Mouse (Mus musculus): ENCODE measurements around the gene Asb6. TPM values are rescaled to one million over a fixed set of nuclear protein-coding genes. Genes with fewer than 3 reads are reported as not detected.

The Asb6 gene
- polyA plus RNA-seq, 1 experiment: 46.6 TPM

- Histone ChIP-seq H3K27me3 (ENCODE audit: control insufficient read depth, insufficient read depth, low read length) (no peaks in the 10 kb centered on the region; the same call in 1 of the 2 replicates), H3K4me1 (ENCODE audit: control insufficient read depth, insufficient read depth, low read length) (no peaks in the 10 kb centered on the region), H3K27ac (ENCODE audit: insufficient read depth, low read length) (no peak overlapping the region), H3K4me3 (replicated peaks; ENCODE audit: insufficient read depth, low read depth, low read length) (peak overlapping the region; percentile 36)
- 4% methylated on average over 77 of the region's 77 CpGs for WGBS
- no peak for TF ChIP-seq POLR2A (IDR thresholded peaks at IDR 0.05; ENCODE audit: borderline replicate concordance, insufficient read depth, low read length)
- no peak for TF ChIP-seq CTCF (IDR thresholded peaks at IDR 0.05; ENCODE audit: borderline replicate concordance, insufficient read depth, low read depth, low read length)
- DNase-seq: peak; percentile 39 to 49
These were observed 28.9 kb downstream of the Asb6 start for GRCm38 (mm10) chr2:30801067-30801852.

GRCm38 (mm10) chr2:30800671-30801066 lies 29.5 kb downstream of the Asb6 start:
- Histone ChIP-seq H3K4me1 (ENCODE audit: control insufficient read depth, insufficient read depth, low read length) (no peaks in the 10 kb centered on the region), H3K27ac (ENCODE audit: insufficient read depth, low read length) (no peak overlapping the region), H3K4me3 (replicated peaks; ENCODE audit: insufficient read depth, low read depth, low read length) (no peak overlapping the region), H3K27me3 (ENCODE audit: control insufficient read depth, insufficient read depth, low read length) (no peaks in the 10 kb centered on the region; the same call in 1 of the 2 replicates)
- no peak for DNase-seq
- TF ChIP-seq CTCF (IDR thresholded peaks at IDR 0.05; ENCODE audit: borderline replicate concordance, insufficient read depth, low read depth, low read length) (no peak), POLR2A (IDR thresholded peaks at IDR 0.05; ENCODE audit: borderline replicate concordance, insufficient read depth, low read length) (no peak)
- WGBS: 67% methylated on average over 7 of the region's 7 CpGs

DNA sequence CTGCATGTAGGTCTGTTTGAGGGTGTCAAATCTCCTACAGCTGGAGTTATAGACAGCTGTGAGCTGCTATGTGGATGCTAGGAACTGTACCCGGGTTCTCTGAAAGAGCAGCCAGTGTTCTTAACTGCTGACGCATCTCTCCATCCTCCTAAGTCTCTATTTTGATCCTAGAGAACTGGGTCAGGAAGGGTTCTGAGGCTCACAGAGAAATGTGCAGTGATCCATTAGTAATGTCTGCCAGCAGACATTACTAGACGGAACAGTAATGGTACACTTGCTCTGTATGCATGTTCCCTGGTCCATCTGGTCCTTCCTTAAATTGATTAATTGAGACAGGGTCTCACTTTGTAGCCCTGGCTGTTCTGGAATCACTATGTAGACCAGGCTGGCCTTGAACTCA lies 30.7 kb downstream of the Asb6 start:
- Histone ChIP-seq H3K4me3 (replicated peaks; ENCODE audit: insufficient read depth, low read depth, low read length) (no peak overlapping the region), H3K27ac (ENCODE audit: insufficient read depth, low read length) (no peak overlapping the region), H3K4me1 (ENCODE audit: control insufficient read depth, insufficient read depth, low read length) (no peaks in the 10 kb centered on the region), H3K27me3 (ENCODE audit: control insufficient read depth, insufficient read depth, low read length) (no peaks in the 10 kb centered on the region; the same call in 1 of the 2 replicates)
- no peak for DNase-seq
- 79% methylated on average over 3 of the region's 3 CpGs for WGBS
- TF ChIP-seq CTCF (IDR thresholded peaks at IDR 0.05; ENCODE audit: borderline replicate concordance, insufficient read depth, low read depth, low read length) (no peak), POLR2A (IDR thresholded peaks at IDR 0.05; ENCODE audit: borderline replicate concordance, insufficient read depth, low read length) (no peak)

DNA sequence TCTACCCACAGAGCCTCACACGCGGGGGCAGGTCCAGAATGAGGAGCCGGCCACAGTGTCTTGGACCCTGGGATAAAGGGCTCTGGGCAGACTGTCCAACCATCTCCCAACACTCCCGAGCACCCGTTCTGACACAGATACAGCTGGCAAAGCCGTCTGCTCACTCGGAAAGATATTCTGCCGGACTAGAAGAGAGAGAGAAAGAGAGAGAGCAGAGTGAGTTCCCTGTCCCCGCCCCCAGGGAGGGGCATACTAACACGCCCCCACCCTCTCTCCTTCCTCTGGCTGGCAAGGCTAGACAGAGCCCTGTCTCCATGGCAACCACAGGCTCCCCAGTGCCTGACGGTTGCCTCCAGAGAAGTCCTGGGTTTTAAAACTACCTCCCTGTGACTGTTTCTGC lies 33.8 kb downstream of the Asb6 start:
- TF ChIP-seq CTCF (IDR thresholded peaks at IDR 0.05; ENCODE audit: borderline replicate concordance, insufficient read depth, low read depth, low read length) (no peak), POLR2A (IDR thresholded peaks at IDR 0.05; ENCODE audit: borderline replicate concordance, insufficient read depth, low read length) (no peak)
- Histone ChIP-seq H3K4me1 (ENCODE audit: control insufficient read depth, insufficient read depth, low read length) (no peaks in the 10 kb centered on the region), H3K4me3 (replicated peaks; ENCODE audit: insufficient read depth, low read depth, low read length) (no peak overlapping the region), H3K27me3 (ENCODE audit: control insufficient read depth, insufficient read depth, low read length) (no peaks in the 10 kb centered on the region; the same call in 1 of the 2 replicates), H3K27ac (ENCODE audit: insufficient read depth, low read length) (no peak overlapping the region)
- WGBS: 8% methylated on average over 11 of the region's 11 CpGs
- peak; percentile 51 to 69 for DNase-seq

DNA sequence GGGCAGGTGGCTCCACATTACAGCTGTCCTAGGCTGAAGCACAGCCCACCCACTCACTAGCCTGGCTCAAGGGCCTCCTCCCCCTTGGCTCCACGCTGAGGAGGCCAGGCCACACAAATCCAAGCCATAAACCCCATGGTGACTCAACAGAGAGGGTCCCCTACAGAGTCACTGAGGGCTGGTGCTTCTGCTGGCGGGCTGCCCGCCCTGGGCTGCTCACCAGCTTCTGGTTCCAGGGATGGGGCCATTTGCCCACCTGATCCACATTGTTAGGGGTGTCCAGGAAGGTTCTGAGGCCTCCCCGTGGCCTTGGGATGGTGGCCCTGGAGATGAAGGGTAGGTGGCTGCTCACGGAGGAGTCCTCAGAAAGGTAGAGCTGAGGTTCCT lies 34.3 kb downstream of the Asb6 start:
- TF ChIP-seq POLR2A (IDR thresholded peaks at IDR 0.05; ENCODE audit: borderline replicate concordance, insufficient read depth, low read length) (no peak), CTCF (IDR thresholded peaks at IDR 0.05; ENCODE audit: borderline replicate concordance, insufficient read depth, low read depth, low read length) (no peak)
- peak; percentile 24 to 34 for DNase-seq
- 46% methylated on average over 5 of the region's 5 CpGs for WGBS
- Histone ChIP-seq H3K4me1 (ENCODE audit: control insufficient read depth, insufficient read depth, low read length) (no peaks in the 10 kb centered on the region), H3K27me3 (ENCODE audit: control insufficient read depth, insufficient read depth, low read length) (no peaks in the 10 kb centered on the region), H3K4me3 (replicated peaks; ENCODE audit: insufficient read depth, low read depth, low read length) (no peak overlapping the region), H3K27ac (ENCODE audit: insufficient read depth, low read length) (no peak overlapping the region)

GRCm38 (mm10) chr2:30795271-30795888 lies 34.8 kb downstream of the Asb6 start:
- Histone ChIP-seq H3K4me1 (ENCODE audit: control insufficient read depth, insufficient read depth, low read length) (no peaks in the 10 kb centered on the region), H3K27me3 (ENCODE audit: control insufficient read depth, insufficient read depth, low read length) (no peaks in the 10 kb centered on the region), H3K27ac (ENCODE audit: insufficient read depth, low read length) (no peak overlapping the region), H3K4me3 (replicated peaks; ENCODE audit: insufficient read depth, low read depth, low read length) (no peak overlapping the region)
- WGBS: 55% methylated on average over 7 of the region's 7 CpGs
- TF ChIP-seq POLR2A (IDR thresholded peaks at IDR 0.05; ENCODE audit: borderline replicate concordance, insufficient read depth, low read length) (no peak), CTCF (IDR thresholded peaks at IDR 0.05; ENCODE audit: borderline replicate concordance, insufficient read depth, low read depth, low read length) (no peak)
- DNase-seq: peak in 1 of 2 experiments; percentile 23

DNA sequence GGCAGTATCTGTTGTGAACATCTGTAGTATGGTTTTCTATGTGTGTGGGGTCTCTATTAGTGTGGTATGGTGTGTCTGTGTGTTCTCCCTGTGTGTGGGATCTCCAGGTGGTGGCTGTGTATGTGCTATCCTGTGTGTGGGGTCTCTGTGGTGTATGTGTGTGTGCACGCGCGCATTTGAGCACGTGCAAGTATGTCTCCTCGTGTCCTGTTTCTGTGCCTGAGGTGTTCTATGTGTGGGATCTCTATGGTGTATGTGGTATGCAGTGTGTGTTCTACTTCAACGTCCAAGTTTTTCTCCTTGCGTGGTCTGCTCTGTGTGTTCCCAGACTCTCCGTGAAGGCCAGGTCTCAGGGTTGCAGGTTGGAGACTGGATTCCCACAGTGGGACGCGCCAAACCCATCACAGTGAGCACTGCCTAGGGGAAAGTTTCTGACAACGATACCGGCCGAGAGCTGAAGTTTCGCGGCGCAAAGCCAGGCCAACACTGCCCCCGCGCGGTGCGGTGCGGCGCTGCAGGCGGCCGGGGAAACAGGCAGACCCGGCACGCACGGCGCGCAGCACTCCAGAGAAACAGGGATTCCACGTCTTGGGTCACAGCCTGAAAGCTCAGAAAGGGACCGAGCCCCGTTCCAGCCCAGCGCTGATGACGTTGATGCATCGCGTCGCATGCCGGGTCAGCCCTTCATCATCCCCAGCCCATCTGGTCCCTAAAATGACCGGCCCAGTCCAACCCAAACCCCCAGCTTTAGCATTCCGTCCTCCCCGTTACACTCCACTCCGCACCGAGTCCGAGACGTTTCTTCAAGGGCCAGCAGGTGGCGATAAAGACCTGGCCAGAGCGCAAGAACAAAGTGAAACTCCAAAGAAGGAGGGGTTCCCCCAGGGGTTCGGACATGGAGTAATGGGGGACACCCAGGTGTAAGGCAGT lies 35.7 kb downstream of the Asb6 start:
- no peaks in the 10 kb centered on the region for H3K27me3 ChIP-seq (ENCODE audit: control insufficient read depth, insufficient read depth, low read length)
- peak overlapping the region; percentile 9; the same call in 1 of the 2 replicates for H3K27ac ChIP-seq (ENCODE audit: insufficient read depth, low read length)
- DNase-seq: peak; percentile 90 to 98
- H3K4me1 ChIP-seq (ENCODE audit: control insufficient read depth, insufficient read depth, low read length): no peaks in the 10 kb centered on the region
- H3K4me3 ChIP-seq (replicated peaks; ENCODE audit: insufficient read depth, low read depth, low read length): peak overlapping the region; percentile 59
- TF ChIP-seq POLR2A (IDR thresholded peaks at IDR 0.05; ENCODE audit: borderline replicate concordance, insufficient read depth, low read length) (no peak), CTCF (IDR thresholded peaks at IDR 0.05; ENCODE audit: borderline replicate concordance, insufficient read depth, low read depth, low read length) (peak; percentile 97)
- 4% methylated on average over 48 of the region's 48 CpGs for WGBS

Data from cerebellum, adult 2 months (tissue).